Mouse (Mus musculus) WW6 (cell line): ENCODE data around the gene Kank2.

Source experiments
- DNase-seq: peaks from one replicate; pipeline ENCODE4 v3.0.0-alpha.2; 2013; ENCODE audit warnings: low read depth, low spot score

The Kank2 gene

GRCm38 (mm10) chr9:21798345-21799009 lies at the start of gene Kank2:
TSS of gene Kank2 (minus strand) at chr9:21798744.
- peak; percentile 47 for DNase-seq

GRCm38 (mm10) chr9:21847926-21848325 lies 49.4 kb upstream of the Kank2 start:
- DNase-seq = no peak

- DNase-seq = no peak
Measured at GRCm38 (mm10) chr9:21847425-21847824, 48.9 kb upstream of the Kank2 start.

DNA sequence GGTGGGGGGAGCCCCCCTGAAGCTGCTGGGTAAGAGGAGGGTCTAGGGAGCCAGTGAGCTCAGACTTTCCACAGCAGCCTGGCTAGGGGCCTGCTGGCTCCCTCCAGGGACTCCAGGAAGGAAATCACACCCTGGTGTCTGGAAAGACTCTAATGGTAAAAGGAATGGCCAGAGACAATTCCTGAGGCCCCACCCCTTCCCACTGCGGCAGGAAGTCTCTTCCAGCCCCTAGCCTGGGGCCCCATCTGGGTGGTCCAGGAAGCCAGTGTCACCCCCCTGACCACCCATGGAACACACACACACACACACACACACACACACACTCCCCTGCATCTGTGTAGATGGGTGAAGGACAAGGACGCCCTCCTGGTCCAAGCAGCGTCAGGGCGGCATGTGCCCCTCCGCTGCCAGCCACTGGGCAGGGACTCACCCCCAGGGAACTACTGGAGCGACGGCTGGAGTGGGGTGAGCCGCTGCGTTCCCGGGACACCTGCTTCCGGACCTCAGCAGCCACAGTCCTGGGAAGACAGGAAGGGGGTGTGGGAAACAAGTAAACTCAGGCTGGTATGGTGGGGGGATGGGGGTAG lies 48.3 kb upstream of the Kank2 start:
- no peak for DNase-seq

GRCm38 (mm10) chr9:21845381-21846080 lies 47.0 kb upstream of the Kank2 start:
- DNase-seq = no peak

DNA sequence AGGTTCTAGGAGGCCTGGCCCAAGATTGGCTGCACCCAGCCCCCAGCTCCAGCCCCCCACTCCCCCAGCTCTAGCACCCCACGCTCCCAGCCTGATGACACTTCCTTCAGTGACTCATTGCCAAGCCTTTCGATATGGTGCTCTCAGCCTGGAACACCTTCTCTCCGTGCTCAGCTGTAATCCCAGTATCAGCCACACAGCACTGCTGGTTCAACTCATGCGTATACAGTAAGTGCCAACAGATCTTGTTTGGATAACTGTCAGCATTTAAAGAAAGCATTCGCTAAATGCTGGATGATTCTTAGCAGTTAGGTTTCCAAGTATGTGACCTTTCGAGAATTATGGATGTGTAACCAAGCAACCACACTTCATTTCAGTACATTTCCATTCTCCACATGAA lies 44.5 kb upstream of the Kank2 start:
- no peak for DNase-seq

GRCm38 (mm10) chr9:21842391-21842790 lies 43.8 kb upstream of the Kank2 start:
- no peak for DNase-seq

DNA sequence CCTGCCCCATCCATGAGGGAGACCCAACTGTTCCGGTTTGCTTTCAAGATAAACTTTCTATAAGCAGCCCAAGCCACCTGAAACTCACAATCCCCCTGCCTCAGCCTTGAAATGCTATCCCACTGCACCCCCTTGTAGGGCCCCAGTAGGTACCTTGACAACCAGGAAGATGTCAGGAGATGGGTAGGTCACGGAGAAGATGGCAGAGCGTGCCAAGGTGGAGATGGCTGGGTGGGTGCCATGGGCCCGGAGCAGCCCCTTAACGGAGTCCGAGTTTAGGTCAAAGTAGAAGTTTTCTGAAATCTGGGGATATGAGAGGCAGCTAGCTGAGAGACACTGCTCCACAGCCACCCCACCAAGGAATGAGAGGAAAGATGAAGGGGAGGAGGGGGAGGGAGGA lies 42.8 kb upstream of the Kank2 start:
- DNase-seq = no peak

DNA sequence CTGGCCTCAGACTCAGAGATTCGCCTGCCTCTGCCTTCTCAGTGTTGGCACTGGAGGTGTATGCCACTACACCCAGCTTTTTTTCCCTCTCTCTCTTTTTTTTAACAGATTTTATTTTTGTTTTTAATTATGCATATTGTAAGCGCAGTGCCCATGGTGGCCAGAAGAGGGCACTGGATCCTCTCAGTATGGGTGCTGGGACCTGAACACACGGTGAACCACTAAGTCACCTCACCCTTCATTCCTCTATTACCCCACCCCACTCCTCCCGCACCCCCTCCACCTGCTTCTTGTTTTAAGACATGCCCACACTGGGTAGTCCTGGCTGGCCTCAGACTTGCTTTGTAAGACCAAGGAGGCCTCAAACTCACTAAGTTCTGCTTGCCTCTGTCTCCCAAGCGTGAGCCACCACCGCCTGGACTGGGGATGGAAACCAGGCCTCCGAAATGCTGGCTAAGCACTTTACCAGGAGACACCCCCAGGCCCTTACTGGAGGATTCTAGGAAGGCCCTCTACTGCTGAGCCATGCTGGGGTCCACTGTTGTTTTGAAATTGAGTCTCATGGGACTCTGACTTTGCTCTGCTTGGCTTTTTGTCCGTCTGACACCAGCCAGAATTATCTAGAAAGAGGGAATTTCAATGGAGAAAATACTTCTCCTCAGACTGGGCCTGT lies 41.7 kb upstream of the Kank2 start:
- no peak for DNase-seq

DNA sequence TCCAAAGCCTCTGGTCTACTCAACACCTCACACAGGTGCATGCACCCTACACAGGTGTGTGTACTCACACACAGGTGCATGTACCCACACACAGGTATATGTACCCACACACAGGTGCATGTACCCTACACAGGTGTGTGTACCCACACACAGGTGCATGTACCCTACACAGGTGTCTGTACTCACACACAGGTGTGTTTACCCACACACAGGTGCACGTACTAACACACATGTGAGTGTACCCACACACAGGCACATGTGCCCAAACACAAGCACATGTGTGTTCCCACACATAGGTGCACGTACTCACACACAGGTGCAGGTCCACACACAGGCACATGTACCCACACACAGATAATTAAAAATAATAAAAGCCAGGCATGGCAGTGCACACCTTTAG lies 39.1 kb upstream of the Kank2 start:
- no peak for DNase-seq

DNA sequence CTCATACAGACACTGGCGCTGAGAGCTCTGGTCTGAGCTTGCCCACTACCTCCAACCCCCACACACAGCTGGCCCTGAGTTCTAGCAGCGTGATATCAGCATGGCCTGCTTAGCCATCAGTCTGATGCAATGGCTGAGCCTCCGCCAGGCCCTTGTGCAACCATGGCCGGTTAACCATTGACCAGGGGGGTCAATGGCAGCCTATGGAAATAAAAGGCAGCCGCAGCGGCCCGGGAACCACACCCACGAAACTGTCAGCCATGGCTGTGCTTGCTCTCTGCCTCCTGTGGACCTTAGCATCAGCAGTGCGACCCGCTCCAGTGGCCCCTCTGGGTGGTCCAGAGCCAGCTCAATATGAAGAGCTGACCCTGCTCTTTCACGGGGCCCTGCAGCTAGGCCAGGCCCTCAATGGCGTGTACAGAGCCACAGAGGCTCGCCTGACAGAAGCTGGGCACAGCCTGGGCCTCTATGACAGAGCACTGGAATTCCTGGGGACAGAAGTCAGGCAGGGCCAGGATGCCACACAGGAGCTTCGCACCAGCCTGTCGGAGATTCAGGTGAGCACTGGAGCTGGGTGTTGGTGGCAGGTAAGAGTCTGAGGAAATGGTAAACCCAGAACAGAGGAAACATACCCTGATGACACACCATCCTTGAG lies 36.8 kb upstream of the Kank2 start, which contains the start of gene Angptl8:
Gene Angptl8 (plus strand): TSS at position 253 of the 655 bp plus-strand sequence.
- no peak for DNase-seq

DNA sequence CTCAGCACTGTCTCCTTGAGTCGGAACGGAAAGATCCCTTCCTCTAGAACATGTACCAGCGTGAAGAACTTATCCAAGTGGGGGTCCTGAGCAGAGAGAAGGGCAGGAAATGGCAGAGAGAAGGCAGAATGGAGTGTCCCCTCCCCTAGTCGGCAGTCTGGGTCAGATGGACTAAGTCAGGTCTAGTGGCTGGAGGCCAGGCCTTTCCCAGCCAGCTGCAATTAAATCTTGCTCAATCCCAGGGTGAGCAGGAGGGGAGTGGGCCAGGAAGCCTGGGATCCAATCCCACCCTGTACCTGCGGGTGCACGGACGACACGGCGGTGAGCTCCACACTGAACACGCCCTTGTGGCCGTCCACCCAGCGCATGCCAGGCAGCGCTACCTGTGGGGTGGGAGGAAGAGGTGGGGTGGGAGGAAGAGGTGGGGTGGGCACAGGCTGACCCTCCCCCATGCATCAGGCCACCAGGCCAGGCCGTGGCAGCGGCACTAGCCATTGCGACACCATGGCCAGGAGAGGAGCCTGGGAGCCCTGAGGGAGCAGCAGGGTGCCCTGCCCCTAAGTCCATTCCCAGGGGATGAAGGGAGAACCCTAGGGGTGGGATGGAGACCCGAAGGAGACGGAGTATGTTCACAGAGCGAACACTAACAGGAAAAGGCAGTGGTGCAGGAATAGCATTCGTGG lies 33.2 kb upstream of the Kank2 start:
- DNase-seq = no peak

DNA sequence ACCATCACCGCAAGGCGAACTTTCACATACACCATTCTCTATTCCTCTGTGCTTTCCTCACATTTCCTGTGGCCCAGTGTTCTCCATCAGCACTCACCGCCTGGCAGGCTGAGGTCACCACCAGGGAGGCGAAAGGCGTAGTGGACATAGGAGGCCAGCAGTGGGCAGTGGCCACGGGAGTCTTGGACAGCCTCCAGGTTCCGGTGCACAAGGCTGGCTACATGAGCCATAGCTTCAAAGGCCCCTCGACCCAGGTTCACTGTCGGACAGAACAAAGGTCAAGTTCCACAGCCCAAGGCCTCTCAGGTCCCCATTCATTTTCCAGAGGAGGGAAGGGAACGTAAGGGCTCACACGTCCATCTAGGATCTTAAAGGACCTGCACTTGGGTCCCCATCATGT lies 32.4 kb upstream of the Kank2 start:
- no peak for DNase-seq

DNA sequence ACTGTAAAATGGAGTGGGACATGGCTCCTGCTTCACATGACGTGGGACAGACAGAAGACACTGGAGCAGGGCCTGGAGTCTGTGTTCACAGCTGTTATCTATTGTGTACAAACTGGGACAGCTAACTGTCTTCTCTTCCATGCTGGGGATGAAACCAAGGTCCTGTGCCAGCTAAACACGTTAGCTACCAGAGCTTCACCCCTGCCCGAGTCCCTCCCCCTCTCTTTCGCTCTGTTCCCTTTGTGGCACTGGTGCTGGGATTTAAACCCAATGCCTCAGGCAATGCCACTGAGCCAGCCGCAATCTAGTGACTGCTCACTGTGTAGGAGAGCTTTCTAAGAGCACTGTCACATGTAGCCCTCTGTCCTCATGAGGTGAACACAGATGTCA lies 31.9 kb upstream of the Kank2 start:
- DNase-seq = no peak

- DNase-seq = no peak
Measured at GRCm38 (mm10) chr9:21829834-21830460, 31.4 kb upstream of the Kank2 start.

DNA sequence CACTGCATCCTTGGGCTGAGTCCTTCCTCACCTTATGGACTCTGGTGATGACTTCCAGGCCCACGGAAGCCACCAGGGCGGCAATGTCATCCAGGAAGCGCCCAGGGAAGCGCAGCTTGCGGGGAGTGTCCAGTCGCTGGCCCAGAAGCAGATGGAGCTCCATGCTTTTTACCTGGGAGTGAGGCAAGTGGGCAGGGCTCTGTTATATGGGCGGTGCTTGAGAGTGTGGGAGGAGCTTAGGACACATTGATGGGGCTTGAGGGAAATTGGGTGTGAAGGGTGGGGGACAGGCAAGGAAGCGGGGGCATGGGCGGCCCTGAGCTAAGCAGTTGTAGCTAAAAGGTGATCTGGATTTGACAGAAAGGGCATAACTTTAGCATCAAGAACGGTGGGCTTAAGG lies 25.8 kb upstream of the Kank2 start:
- DNase-seq = peak; percentile 45

GRCm38 (mm10) chr9:21823957-21824356 lies 25.4 kb upstream of the Kank2 start:
- DNase-seq = no peak

DNA sequence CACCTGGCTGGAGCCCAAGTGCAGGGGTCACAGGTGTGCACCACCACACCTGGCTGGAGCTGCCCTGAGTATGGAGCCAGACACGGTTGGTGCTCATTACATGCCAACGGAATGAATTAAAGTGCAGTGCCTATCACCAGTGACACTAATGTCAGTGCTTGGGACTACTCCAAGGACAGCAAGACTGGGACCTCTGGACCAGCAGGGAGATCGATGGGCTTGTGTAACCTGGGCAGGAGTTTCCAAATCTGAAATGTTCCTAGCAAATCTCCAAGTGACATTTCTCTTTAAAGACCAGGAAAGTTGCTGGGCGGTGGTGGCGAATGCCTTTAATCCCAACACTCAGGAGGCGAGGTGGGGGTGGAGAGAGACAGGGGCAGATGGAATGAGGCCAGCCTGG lies 24.1 kb upstream of the Kank2 start:
- no peak for DNase-seq

GRCm38 (mm10) chr9:21820183-21820582 lies 21.6 kb upstream of the Kank2 start:
- no peak for DNase-seq

DNA sequence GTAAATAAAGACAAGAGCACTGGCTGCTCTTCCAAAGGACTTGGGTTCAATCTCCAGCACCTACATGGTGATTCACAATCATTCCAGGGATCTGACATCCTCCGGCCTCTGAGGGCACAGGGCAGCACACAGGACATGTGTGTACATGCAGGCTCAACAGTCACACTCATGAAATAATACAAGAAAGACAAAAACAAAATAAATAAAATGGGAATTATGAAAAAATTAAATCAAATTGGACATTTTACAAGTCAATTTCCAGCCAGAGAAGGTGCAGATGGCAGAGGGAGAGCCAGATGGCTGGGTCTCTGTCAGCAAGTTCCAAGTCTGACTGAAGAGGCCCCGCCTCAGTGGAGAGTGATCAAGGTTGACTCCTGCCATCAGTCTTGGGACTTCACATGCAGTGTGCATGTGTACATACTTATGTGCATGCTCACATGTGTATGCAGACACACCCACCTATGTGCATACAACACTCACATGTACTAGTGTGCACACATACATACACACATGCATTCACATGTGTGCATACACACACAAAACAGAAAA lies 20.7 kb upstream of the Kank2 start:
- no peak for DNase-seq

DNA sequence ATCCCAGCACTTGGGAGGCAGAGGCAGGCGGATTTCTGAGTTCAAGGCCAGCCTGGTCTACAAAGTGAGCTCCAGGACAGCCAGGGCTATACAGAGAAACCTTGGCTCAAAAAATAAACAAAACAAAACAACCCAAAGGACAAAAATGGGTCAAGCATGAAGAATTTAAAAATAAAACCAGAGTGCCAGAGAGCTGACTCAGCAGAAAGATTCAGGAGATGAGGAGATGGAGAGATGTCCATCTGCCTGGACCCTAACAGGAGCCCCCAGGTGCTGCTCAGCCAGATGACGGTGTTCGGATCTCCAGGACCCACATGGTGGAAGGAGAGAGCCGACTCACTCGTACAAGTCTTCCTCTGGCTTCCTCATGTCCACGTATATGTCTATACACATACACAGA lies 20.0 kb upstream of the Kank2 start:
- DNase-seq = no peak
